Mouse (Mus musculus) adrenal gland, adult 18-20 months (tissue): ENCODE data around the gene Wnt10b. TPM values are rescaled to one million over a fixed set of nuclear protein-coding genes. Genes with fewer than 3 reads are reported as not detected.

Experiments used
- DNase-seq, 2 experiments: peaks; one replicate each; pipeline ENCODE4 v3.0.0; 2021 to 2022; ENCODE audit warnings: low spot score in 2 of 2
- total RNA-seq, 2 experiments: library from RNA; stranded (reverse); gene quantifications; 1 replicate in 1 of 2; 2 replicates in 1 of 2; pipeline ENCODE4 v1.2.3; 2021

Gene Wnt10b
- total RNA-seq, 2 experiments from 2014 or later: 0.36 to 3.1 TPM

DNA sequence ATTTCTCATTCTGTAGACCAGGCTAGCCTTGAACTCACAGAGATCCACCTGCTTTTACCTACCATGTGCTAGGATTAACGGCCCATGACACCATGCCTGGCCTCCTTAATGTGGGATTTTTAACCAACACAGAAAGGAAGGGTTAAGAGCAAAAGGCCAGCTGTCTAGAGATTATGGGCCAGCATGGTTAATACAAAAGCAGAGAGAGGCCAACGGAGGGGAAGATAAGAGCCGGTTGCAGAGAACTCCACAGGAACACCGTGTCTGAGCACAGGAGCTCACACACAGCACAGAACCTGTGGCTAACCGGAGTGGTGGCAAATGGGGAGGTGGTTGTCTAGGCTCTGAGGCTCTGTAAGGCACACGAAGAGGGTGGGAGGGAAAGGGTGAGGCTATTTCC is 44.6 kb downstream of the Wnt10b start:
- DNase-seq: no peak

DNA sequence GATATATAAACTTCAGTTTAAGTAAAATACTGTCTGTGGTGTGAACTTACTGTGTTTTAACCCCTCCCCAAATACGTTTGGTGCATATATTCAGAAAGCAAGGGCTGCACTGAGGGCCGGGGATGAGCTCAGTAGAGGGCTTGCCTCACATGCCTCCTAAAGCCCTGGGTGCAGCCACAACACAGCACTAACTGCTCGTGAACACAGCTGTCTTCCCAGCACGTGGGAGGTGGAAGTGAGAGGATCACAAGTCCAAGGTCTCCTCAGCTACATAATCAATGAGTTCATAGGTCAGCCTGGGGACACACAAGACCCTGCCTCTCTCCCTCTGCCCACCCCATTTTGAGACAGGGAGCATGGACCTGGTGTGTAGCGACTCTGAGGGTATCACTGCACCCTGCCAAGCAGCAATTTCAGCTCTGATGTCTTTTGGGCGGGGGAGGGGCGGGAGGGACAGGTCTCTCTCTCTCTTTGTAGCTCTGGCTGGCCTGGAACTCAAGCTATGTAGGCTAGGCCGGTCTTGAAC is 45.9 kb downstream of the Wnt10b start:
- DNase-seq: no peak

DNA sequence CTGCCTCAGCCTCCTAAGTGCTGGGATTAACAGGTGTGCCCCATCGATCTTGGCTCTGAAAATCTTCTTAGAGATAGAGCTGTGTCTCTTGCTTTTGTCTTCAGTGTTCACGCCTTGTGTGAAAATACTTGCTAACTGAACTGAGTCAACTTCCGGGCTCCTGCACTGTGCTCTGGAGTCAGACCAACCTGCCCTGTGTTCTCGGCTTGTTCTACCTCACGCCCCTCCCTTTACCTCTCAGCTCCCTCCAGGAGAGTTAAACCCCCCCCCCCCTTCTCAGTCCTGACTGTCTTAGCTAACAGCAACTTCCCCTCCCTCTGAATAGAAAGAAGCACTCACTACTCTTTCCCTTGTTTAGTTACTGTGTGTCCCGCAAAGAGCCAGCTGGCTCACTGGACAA is 47.2 kb downstream of the Wnt10b start:
- no peak for DNase-seq

DNA sequence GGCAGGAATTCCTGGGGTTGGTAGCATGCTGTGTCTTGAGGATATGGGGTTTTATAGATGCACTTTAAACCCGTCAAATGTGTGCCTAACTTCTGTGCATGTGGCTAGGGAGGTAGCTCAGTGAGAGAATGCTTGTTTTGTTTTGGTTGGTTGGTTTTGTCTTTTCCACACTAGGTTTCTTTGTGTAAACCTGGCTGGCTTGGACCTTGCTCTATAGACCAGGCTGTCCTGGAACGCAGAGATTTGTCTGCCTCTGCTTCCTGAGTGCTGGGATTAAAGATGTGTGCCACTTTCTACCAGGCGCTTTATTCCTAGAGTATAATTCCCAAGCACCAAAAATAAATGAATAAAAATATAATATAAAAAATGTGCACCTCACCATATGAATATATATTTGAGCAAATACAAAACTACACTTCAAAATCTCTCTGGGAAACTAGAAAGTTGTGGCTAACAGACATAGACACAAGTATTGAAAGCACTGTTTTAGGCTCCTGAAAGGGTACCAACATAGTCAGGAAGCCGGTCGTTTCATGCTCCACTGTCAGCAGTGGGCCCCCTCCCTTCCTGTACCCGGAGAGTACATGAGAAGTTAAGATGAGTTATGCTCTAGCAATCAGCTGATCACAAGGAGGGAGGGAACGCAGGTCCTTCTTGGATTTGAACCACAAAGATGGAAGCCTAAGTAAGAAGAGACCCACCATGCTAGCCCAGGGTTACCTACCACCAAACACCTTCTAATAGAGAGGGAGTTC is 48.0 kb downstream of the Wnt10b start:
- DNase-seq: no peak

- no peak for DNase-seq
Measured at GRCm38 (mm10) chr15:98728366-98728765, 49.6 kb downstream of the Wnt10b start.

GRCm38 (mm10) chr15:98727443-98728321 is 50.3 kb downstream of the Wnt10b start, which contains the start of gene Fkbp11:
Fkbp11 (minus strand) TSS chr15:98728198.
- peak; percentile 52 to 55 for DNase-seq

DNA sequence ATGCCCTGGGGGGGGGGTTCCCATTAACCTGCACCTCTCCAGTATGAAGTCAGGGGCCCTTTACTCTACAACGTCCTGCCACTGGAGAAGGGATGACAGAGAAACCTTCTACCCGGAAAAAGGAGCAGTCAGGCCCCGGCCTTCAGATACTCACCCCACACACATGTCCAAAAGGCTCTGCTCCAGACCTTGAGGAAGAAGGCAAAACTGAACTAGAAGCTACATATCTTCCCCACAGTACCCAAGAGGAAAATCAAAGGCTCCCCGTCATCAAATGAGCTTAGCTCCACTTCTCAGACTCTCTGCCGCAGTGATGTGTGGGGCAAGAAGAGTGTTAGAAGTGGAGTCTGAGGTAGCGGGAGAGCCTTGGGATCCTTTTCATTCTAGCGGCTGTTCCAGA is 51.2 kb downstream of the Wnt10b start:
- no peak for DNase-seq

GRCm38 (mm10) chr15:98726079-98726478 is 51.9 kb downstream of the Wnt10b start:
- no peak for DNase-seq

- DNase-seq: no peak
Measured at GRCm38 (mm10) chr15:98724441-98724840, 53.5 kb downstream of the Wnt10b start.

DNA sequence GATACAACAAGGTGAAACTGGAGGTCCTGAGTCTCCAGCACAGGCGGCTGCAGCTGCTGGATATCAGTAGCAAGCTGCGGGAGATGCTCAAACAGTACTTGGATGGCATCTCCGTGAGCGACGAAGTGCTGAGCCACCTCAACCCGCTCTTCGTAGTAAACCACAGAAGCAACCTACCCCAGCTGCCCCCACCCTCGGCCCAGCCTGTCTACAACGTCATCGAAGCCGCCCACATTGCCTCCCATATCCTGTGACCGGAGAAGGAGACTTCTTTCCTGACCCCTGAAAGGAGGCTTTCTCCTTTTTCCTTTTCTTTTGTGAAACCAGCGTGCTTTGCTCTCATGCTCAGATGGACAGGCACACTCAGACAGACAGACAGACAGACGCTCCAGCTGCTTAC is 55.1 kb downstream of the Wnt10b start:
- DNase-seq: no peak

DNA sequence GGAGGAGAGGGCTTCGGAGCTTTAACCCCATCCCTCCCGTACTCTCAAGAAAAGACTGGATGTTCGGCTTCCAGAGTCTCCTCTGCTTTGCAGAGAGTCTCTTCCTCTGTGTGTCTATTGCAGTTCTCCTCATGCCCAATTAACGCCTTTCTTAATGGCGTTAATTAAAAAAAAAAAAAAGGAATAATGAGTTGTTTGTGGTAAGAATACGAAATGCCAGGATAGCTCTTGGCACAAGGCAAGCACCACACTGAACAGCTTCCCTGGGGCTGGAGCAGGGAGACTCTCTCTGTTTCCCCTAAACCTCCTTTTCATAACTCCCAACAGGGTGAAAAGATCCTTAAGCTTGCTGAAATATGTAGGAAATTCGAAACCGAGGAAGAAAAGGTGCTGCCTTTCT is 55.8 kb downstream of the Wnt10b start:
- DNase-seq: no peak

Other genes starting within 250 kb of the Wnt10b start
- gene Kansl2, start 243.9 kb downstream of the Wnt10b start, total RNA-seq: 10 to 100 TPM; 79.2 to 90.9 TPM
- gene Ccnt1, start 207.2 kb downstream of the Wnt10b start, total RNA-seq: 10 to 100 TPM; 52.5 to 65.9 TPM
- 1 to 10 TPM in 1 of 2 experiments, not detected in 1; 1.2 TPM for gene 4930415O20Rik, start 207.1 kb downstream of the Wnt10b start, total RNA-seq
- gene Adcy6, start 168.1 kb downstream of the Wnt10b start, total RNA-seq: 10 to 100 TPM; 48.7 to 83.1 TPM
- 10 to 100 TPM; 11.9 to 14.3 TPM for gene Cacnb3, start 147.3 kb downstream of the Wnt10b start, total RNA-seq
- gene Ddx23, start 115.3 kb downstream of the Wnt10b start, total RNA-seq: 10 to 100 TPM; 80.7 to 83.8 TPM
- 1 to 10 TPM; 2.0 to 7.6 TPM for gene Rnd1, start 100.7 kb downstream of the Wnt10b start, total RNA-seq
- under 1 TPM; 0.43 to 0.45 TPM for gene Ccdc65, start 69.9 kb downstream of the Wnt10b start, total RNA-seq
- gene Fkbp11, start 50.0 kb downstream of the Wnt10b start, total RNA-seq: 1 to 10 TPM; 4.7 to 6.7 TPM
- gene Arf3, start 14.9 kb downstream of the Wnt10b start, total RNA-seq: 100 to 1,000 TPM; 104 to 145 TPM
- gene Wnt1, start 11.7 kb upstream of the Wnt10b start, total RNA-seq: not detected
- not detected for gene Ddn, start 31.3 kb upstream of the Wnt10b start, total RNA-seq
- gene Prkag1, start 53.4 kb upstream of the Wnt10b start, total RNA-seq: 10 to 100 TPM; 64.0 to 71.5 TPM
- 10 to 100 TPM; 54.6 to 59.5 TPM for gene Kmt2d, start 93.1 kb upstream of the Wnt10b start, total RNA-seq
- 1 to 10 TPM; 1.2 to 2.5 TPM for gene Rhebl1, start 116.4 kb upstream of the Wnt10b start, total RNA-seq
- gene Dhh, start 120.4 kb upstream of the Wnt10b start, total RNA-seq: 1 to 10 TPM in 1 of 2 experiments, under 1 TPM in 1; 0.86 to 2.1 TPM
- gene Lmbr1l, start 140.1 kb upstream of the Wnt10b start, total RNA-seq: 10 to 100 TPM; 12.1 to 14.0 TPM
- 100 to 1,000 TPM; 193 to 255 TPM for gene Tuba1b, start 156.4 kb upstream of the Wnt10b start, total RNA-seq
- gene Gm49450, start 175.4 kb upstream of the Wnt10b start, total RNA-seq: not detected
- 100 to 1,000 TPM in 1 of 2 experiments, 10 to 100 TPM in 1; 74.3 to 169 TPM for gene Tuba1a, start 175.6 kb upstream of the Wnt10b start, total RNA-seq